Mouse (Mus musculus): ENCODE measurements at regions not wholly inside any gene's neighbourhood (a gene's known extent, or its start where the extent isn't known, plus 50 kb on each side); places are given as distances from the start of the nearest gene placed in this dataset.
A peak's percentile ranks its signal among the peaks of the same experiment; 100 is the strongest.

GRCm38 (mm10) chr11:117586857-117587425 is 67.1 kb upstream of the Tnrc6c start:
- no peak for ATAC-seq (ENCODE audit: poor library complexity, severe bottlenecking)

GRCm38 (mm10) chr11:117589006-117589405 is 65.1 kb upstream of the Tnrc6c start:
- no peak for ATAC-seq (ENCODE audit: poor library complexity, severe bottlenecking)

GRCm38 (mm10) chr11:117589422-117589821 is 64.7 kb upstream of the Tnrc6c start:
- ATAC-seq (ENCODE audit: poor library complexity, severe bottlenecking) = no peak

GRCm38 (mm10) chr11:117592570-117592969 is 61.5 kb upstream of the Tnrc6c start:
- no peak for ATAC-seq (ENCODE audit: poor library complexity, severe bottlenecking)

- ATAC-seq (ENCODE audit: poor library complexity, severe bottlenecking) = no peak
These were observed 57.9 kb upstream of the Tnrc6c start for GRCm38 (mm10) chr11:117596201-117596600.

GRCm38 (mm10) chr11:117597754-117598153 is 56.3 kb upstream of the Tnrc6c start:
- ATAC-seq (ENCODE audit: poor library complexity, severe bottlenecking) = no peak

- ATAC-seq (ENCODE audit: poor library complexity, severe bottlenecking) = no peak
These were observed 55.9 kb upstream of the Tnrc6c start for GRCm38 (mm10) chr11:117598170-117598583.

- 0 out of 2 replicates have a peak, but pooled peaks have one; percentile 12 for ATAC-seq (ENCODE audit: poor library complexity, severe bottlenecking)
These were observed 55.5 kb upstream of the Tnrc6c start for GRCm38 (mm10) chr11:117598610-117599009.

GRCm38 (mm10) chr11:117599049-117599787 is 54.9 kb upstream of the Tnrc6c start:
- ATAC-seq (ENCODE audit: poor library complexity, severe bottlenecking) = peak; percentile 66; the same call in 1 of the 2 replicates

- ATAC-seq (ENCODE audit: poor library complexity, severe bottlenecking) = no peak
These were observed 54.3 kb upstream of the Tnrc6c start for GRCm38 (mm10) chr11:117599788-117600263.

- no peak for ATAC-seq (ENCODE audit: poor library complexity, severe bottlenecking)
These were observed 52.9 kb upstream of the Tnrc6c start for GRCm38 (mm10) chr11:117601147-117601546.

GRCm38 (mm10) chr11:117604019-117604418 is 50.1 kb upstream of the Tnrc6c start:
- ATAC-seq (ENCODE audit: poor library complexity, severe bottlenecking) = no peak

Measured in megakaryocyte, adult 5-6 weeks (primary cell).